Mouse (Mus musculus) stomach, embryonic 14.5 days (tissue): Measurements from ENCODE around the gene Smarca4. TPM values are rescaled to one million over a fixed set of nuclear protein-coding genes. Genes with fewer than 3 reads are reported as not detected.

Experiments used
- ATAC-seq: fragments of 200-750 bp; cut with Nextera tagmentation; 2 replicates; pipeline ENCODE4 v1.8.0; 2017; ENCODE audit warnings: low read depth, moderate TSS enrichment; ENCODE audit not compliant: insufficient number of reproducible peaks, insufficient read depth, low FRiP score
- H3K27ac ChIP-seq: fragments of 300-500 bp; sonication (generic); 2 replicates; pipeline ENCODE4 v1.5.1; 2014; ENCODE audit warnings: mild to moderate bottlenecking, low read length, moderate library complexity, mixed read lengths
- H3K27me3 ChIP-seq: fragments of 300-500 bp; sonication (generic); 2 replicates; pipeline ENCODE4 v1.6.1; 2014; ENCODE audit warnings: low read length, control low read depth, mixed read lengths; ENCODE audit not compliant: control insufficient read depth, insufficient read depth
- H3K36me3 ChIP-seq: fragments of 300-500 bp; sonication (generic); 2 replicates; pipeline ENCODE4 v1.6.1; 2014; ENCODE audit warnings: mild to moderate bottlenecking, control low read depth, low read length, moderate library complexity, mixed read lengths; ENCODE audit not compliant: control insufficient read depth, insufficient read depth
- H3K4me1 ChIP-seq: fragments of 300-500 bp; sonication (generic); 2 replicates; pipeline ENCODE4 v1.6.1; 2014; ENCODE audit warnings: low read length, control low read depth, mixed read lengths; ENCODE audit not compliant: control insufficient read depth, insufficient read depth
- H3K4me2 ChIP-seq: fragments of 300-500 bp; sonication (generic); replicated peaks from 2 replicates; pipeline ENCODE4 v1.6.1; 2014; ENCODE audit warnings: low read depth, low read length, control low read depth
- H3K4me3 ChIP-seq: fragments of 300-500 bp; sonication (generic); 2 replicates; pipeline ENCODE4 v1.5.1; 2014; ENCODE audit warnings: low read depth, low read length, control low read depth
- H3K9ac ChIP-seq: fragments of 300-500 bp; sonication (generic); replicated peaks from 2 replicates; pipeline ENCODE4 v1.6.1; 2014; ENCODE audit warnings: low read depth, mild to moderate bottlenecking, control low read depth, low read length, moderate library complexity, mixed read lengths
- H3K9me3 ChIP-seq: fragments of 300-500 bp; sonication (generic); 2 replicates; pipeline ENCODE4 v1.6.1; 2016; ENCODE audit warnings: low read depth, low read length, control low read depth; ENCODE audit not compliant: control insufficient read depth
- WGBS: fragments of 180-500 bp; shearing (Covaris S2); extraction: QIAGEN DNeasy Blood & Tissue Kit; methylation state at CpG from one replicate; pipeline ENCODE4 v1.1.7; 2014; 5-methylcytosine and 5-hydroxymethylcytosine counted together
- polyA plus RNA-seq: library from polyadenylated mRNA; unstranded; fragments of >200 nt; fragmentation: Nextera tagmentation; extraction: Ambion mirVana; gene quantifications from 2 replicates; pipeline ENCODE4 v1.2.1, GENCODE M21; 2014

Smarca4 gene
- polyA plus RNA-seq, 1 experiment from 2014 or later, result 95.0 TPM

- WGBS, result 75% methylated on average over 4 of the region's 4 CpGs
- Histone ChIP-seq H3K27ac (no peak overlapping the region), H3K4me3 (no peak overlapping the region), H3K4me1 (no peaks in the 10 kb centered on the region), H3K36me3 (peaks cover 57% of the 10 kb centered on the region), H3K9me3 (no peaks in the 10 kb centered on the region), H3K27me3 (no peaks in the 10 kb centered on the region), H3K4me2 (no peak overlapping the region), H3K9ac (no peak overlapping the region)
- no peak for ATAC-seq
Measured at GRCm38 (mm10) chr9:21706085-21706484, 90.1 kb downstream of the Smarca4 start.

DNA sequence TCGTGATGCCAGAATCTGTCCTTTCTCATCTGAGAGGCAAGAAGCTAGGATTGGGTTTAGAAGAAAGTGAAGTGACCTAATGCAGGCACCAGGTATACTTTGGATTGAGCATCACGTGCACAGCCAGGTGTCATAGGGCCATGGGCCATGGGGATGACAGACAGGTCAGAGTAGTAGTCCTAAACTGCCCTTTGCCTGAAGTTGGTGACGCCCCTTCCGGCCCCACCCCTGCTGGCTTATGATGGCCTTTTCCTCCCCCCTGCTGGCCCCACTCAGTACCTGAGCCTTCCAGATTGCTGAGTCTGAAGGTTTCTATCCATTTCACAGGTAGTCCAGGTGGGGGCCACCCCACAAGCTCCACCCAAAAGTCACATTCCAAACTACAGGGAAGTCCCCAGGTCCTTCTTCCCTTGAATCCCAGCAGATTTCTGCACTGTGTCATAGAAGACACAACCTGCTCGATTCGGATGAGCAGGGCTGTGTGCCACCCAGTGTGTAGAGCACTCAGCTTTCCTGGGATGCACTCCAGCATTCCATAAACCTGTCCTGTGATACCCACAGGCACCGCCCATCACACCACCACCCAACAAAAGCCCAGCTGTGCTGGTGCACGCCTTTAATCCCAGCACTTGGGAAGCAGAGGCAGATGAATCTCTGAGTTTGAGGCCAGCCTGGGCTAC lies 90.8 kb downstream of the Smarca4 start:
- no peak overlapping the region for H3K27ac ChIP-seq
- H3K9me3 ChIP-seq, result no peaks in the 10 kb centered on the region
- H3K9ac ChIP-seq, result no peak overlapping the region
- H3K4me1 ChIP-seq, result no peaks in the 10 kb centered on the region
- peaks cover 51% of the 10 kb centered on the region for H3K36me3 ChIP-seq
- H3K4me2 ChIP-seq, result no peak overlapping the region
- H3K4me3 ChIP-seq, result no peak overlapping the region
- no peak for ATAC-seq
- no peaks in the 10 kb centered on the region for H3K27me3 ChIP-seq
- WGBS, result 87% methylated on average over 8 of the region's 8 CpGs

DNA sequence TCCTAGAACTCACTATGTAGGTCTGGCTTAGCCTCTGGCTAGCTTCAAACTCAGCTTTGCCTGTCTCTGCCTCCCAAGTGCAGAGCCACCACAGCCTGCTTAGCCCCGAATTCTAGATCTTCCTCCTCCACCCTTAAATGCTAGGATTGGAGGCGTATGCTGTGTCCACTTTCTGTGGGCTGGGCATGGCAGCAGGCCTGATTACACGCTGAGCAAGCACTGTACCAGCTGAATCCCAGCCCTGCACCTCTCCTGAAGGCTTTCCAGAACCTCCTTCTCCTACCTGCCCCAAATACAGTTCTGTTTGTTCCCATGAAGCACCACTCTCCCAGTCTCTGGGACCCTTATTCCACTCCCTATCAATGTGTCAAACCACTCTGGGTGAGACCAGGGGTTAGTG lies 93.4 kb downstream of the Smarca4 start:
- H3K4me2 ChIP-seq, result no peak overlapping the region
- no peak overlapping the region for H3K27ac ChIP-seq
- WGBS, result 92% methylated on average over 3 of the region's 3 CpGs
- H3K9ac ChIP-seq, result no peak overlapping the region
- ATAC-seq, result no peak
- H3K9me3 ChIP-seq, result no peaks in the 10 kb centered on the region
- H3K36me3 ChIP-seq, result peaks cover 26% of the 10 kb centered on the region
- H3K27me3 ChIP-seq, result no peaks in the 10 kb centered on the region
- no peak overlapping the region for H3K4me3 ChIP-seq
- H3K4me1 ChIP-seq, result no peaks in the 10 kb centered on the region

GRCm38 (mm10) chr9:21715298-21715697 lies 99.3 kb downstream of the Smarca4 start:
- Histone ChIP-seq H3K4me1 (no peaks in the 10 kb centered on the region), H3K9ac (no peak overlapping the region), H3K27ac (no peak overlapping the region), H3K36me3 (no peaks in the 10 kb centered on the region), H3K4me3 (no peak overlapping the region), H3K27me3 (no peaks in the 10 kb centered on the region), H3K4me2 (no peak overlapping the region), H3K9me3 (no peaks in the 10 kb centered on the region)
- peak; percentile 92 for ATAC-seq
- 53% methylated on average over 4 of the region's 4 CpGs for WGBS

GRCm38 (mm10) chr9:21717015-21717414 lies 101.0 kb downstream of the Smarca4 start:
- Histone ChIP-seq H3K27ac (no peak overlapping the region), H3K9ac (no peak overlapping the region), H3K4me1 (no peaks in the 10 kb centered on the region), H3K27me3 (no peaks in the 10 kb centered on the region), H3K9me3 (no peaks in the 10 kb centered on the region), H3K4me3 (no peak overlapping the region), H3K4me2 (no peak overlapping the region), H3K36me3 (no peaks in the 10 kb centered on the region)
- 84% methylated on average over 2 of the region's 2 CpGs for WGBS
- no peak for ATAC-seq

DNA sequence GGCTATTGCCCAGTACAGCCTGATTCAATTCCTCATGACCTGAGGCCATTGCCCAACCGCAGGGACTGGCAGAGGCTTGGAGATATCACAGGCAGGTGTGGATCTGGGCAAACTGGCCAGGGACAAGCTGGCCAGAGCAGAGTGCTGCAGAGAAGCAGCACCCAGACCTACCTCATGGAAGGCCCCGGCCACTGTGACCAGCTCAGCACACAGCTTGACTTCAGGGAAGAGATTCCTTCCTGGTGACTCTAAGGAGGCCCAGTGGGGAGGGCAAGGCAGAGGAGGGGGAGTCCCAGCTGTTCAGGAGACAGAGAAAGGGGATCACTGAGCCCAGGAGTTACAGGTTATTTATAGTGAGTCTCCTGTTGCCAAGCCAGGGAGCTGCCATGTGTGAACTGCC lies 105.1 kb downstream of the Smarca4 start:
- Histone ChIP-seq H3K4me3 (no peak overlapping the region), H3K27ac (no peak overlapping the region), H3K9me3 (no peaks in the 10 kb centered on the region), H3K4me1 (peaks cover 14% of the 10 kb centered on the region), H3K36me3 (no peaks in the 10 kb centered on the region), H3K27me3 (no peaks in the 10 kb centered on the region), H3K9ac (no peak overlapping the region), H3K4me2 (no peak overlapping the region)
- ATAC-seq, result no peak
- WGBS, result 70% methylated on average over 2 of the region's 2 CpGs

DNA sequence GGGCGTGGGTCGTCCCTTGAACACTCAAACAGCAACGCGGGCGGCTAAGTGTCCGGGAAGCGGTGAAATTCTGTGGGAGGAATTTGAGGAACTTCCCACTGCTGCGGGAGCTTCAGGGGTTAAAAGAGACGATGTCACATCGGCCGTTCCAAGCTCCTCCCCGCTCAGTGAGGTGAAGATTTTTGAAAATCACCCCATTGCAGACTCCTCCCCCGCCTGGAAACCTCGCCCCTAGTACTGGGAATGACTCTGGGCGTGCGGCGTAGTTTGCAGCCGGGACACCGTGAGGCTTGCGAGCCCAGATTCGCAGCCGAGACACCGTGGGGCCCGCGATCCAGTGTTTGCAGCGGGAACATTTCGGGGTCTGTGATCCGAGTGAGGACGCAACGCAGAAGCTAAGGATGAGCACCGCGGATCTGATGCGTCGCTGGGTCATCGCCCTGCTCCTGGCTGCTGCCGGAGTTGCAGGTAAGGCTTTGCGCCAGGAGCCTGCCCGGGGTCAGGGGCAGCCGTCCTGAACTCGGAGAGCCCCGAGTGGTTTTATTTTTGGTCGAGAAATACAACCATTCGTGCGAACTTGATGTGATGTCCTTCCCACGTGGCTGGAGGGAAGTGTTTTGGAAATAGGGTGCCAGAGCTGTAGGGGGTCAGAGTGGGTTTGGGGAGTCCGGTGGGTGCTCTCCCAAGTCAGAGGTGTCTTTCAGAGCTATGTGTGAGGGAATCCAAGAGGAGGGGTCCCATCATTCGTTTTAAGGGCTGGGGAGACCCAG lies 107.6 kb downstream of the Smarca4 start, which contains the start of gene Ldlr:
Ldlr (plus strand) TSS at position 107 of the 770 bp plus-strand sequence.
- Histone ChIP-seq H3K4me2 (peak within 1 kb of the TSS; percentile 88), H3K27ac (peak within 1 kb of the TSS; percentile 92), H3K9ac (peak within 1 kb of the TSS; percentile 52), H3K9me3 (no peaks in the 10 kb centered on the region), H3K27me3 (no peaks in the 10 kb centered on the region), H3K4me1 (peaks cover 20% of the 10 kb centered on the region), H3K4me3 (peak within 1 kb of the TSS; percentile 61), H3K36me3 (no peaks in the 10 kb centered on the region)
- peak; percentile 88 for ATAC-seq
- under 1% methylated on average over 47 of the region's 47 CpGs for WGBS

DNA sequence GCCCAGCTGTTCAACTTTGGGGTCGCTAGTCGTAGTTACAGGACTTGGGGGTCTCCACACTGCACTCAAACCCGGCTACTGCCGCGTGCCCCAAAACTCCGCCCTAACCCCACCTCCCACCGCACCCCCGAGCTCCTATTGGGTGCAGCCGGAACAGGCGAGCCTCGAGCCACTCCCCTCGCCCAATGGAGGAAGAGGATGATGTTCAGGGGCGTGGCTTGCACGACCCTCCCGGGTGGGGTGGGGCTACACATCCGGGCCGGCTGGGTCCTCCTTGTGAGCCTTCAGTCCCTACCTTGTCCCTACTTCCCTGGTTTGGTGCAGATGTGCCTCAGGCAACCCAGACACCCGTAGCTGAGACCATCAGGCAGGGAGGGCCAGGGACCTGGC lies 108.2 kb downstream of the Smarca4 start:
- H3K4me2 ChIP-seq, result peak overlapping the region; percentile 88
- no peaks in the 10 kb centered on the region for H3K9me3 ChIP-seq
- H3K9ac ChIP-seq, result peak overlapping the region; percentile 52
- peak; percentile 94 for ATAC-seq
- H3K4me1 ChIP-seq, result peaks cover 20% of the 10 kb centered on the region
- H3K4me3 ChIP-seq, result peak overlapping the region; percentile 61
- H3K27ac ChIP-seq, result peak overlapping the region; percentile 92
- WGBS, result under 1% methylated on average over 18 of the region's 18 CpGs
- peaks cover 4% of the 10 kb centered on the region; the same call in 1 of the 2 replicates for H3K36me3 ChIP-seq
- no peaks in the 10 kb centered on the region for H3K27me3 ChIP-seq
